Mouse (Mus musculus) G1E (cell line): ENCODE results near the gene Cemip.

Experiments
- CTCF ChIP-seq: IDR thresholded peaks from 2 replicates; pipeline ENCODE4 v1.5.1; 2012; ENCODE audit warnings: low read depth, low read length, inconsistent platforms, mixed read lengths
- POLR2AphosphoS5 ChIP-seq: IDR thresholded peaks from 2 replicates; pipeline ENCODE4 v1.6.1; 2012; ENCODE audit warnings: low read depth, low read length, inconsistent platforms; ENCODE audit not compliant: insufficient replicate concordance
- TAL1 ChIP-seq: conservative IDR thresholded peaks from 2 replicates; pipeline ENCODE4 v1.6.1; 2012; ENCODE audit warnings: low read depth, low read length, inconsistent platforms, mixed read lengths

GRCm38 (mm10) chr7:84086039-84086829 is at the start of gene Cemip:
- TF ChIP-seq CTCF (no peak), TAL1 (no peak), POLR2AphosphoS5 (no peak)
